Mouse (Mus musculus) cortical plate, adult 2 months (tissue): ENCODE measurements around the gene Slc31a2.

Experiments used
- CTCF ChIP-seq: fragments of 200-500 bp; IDR thresholded peaks from 2 replicates; pipeline ENCODE4 v1.5.1; 2011; ENCODE audit warnings: mild to moderate bottlenecking, control low read depth, low read length; ENCODE audit not compliant: insufficient read depth; ENCODE audit errors: extremely low read depth
- POLR2A ChIP-seq: fragments of 200-500 bp; IDR thresholded peaks from 2 replicates; pipeline ENCODE4 v1.6.1; 2011; ENCODE audit warnings: mild to moderate bottlenecking, low read length, control low read depth; ENCODE audit not compliant: insufficient read depth; ENCODE audit errors: extremely low read depth

DNA sequence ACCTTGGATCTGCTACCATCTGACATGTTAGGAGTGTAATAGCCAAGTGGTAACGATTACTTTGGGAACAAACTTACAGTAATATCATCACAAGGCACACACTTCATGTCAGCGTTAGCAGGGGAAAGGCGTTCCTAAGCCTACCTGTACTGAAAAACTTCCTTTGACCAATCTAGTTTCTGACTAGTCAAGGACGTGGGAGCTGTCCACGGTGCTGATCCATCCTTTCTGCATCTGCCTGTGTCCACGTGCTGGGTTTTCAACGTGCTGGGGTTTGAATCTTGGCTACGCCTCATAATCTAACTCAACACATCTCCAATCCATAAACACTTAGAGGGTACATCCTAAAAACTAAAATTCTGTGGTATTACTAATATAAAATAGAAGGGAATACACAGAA is 5.4 kb upstream of the Slc31a2 start:
- TF ChIP-seq POLR2A: no peak
- no peak for TF ChIP-seq CTCF
